ENCODE assay signal across 13 mouse cellular contexts in genomic region chr2:71636590-71636989, GRCm38 (mm10).
DNase-seq lines count a peak whose midpoint lies in the region; ATAC-seq and TF ChIP-seq lines count a peak whose summit lies in the region.
"Had no signal": no experiment of that assay in that cellular context is flagged by ENCODE, and none has a peak within 500 bp of the region (broad histone marks: within the 10 kb centered on the region; RNA-seq: fewer than 3 reads in every experiment).

No protein-coding gene starts in this region.

- peak overlapping the region; percentile 28; the same call in 1 of the 2 replicates for H3K27ac ChIP-seq in layer of hippocampus, adult 2 months
- peak overlapping the region; percentile 62 for H3K27ac ChIP-seq in forebrain, embryonic 15.5 days (replicated peaks)
- 0 out of 2 replicates have a peak overlapping the region, but pooled peaks have one; percentile 15 for H3K27ac ChIP-seq in midbrain, embryonic 12.5 days (replicated peaks)

- no peak overlapping the region for H3K9ac ChIP-seq in forebrain, embryonic 15.5 days (replicated peaks)
- no peak overlapping the region for H3K9ac ChIP-seq in midbrain, embryonic 12.5 days (replicated peaks)

- peak; percentile 74 for ATAC-seq in forebrain, embryonic 15.5 days (replicated peaks)
- ATAC-seq in midbrain, embryonic 12.5 days (ENCODE audit: low FRiP score, low read depth), result peak; percentile 85
- ATAC-seq: lung, postnatal 0 days had no signal

- WGBS in forebrain, embryonic 15.5 days, result 23% methylated on average over 4 of the region's 4 CpGs
- WGBS in midbrain, embryonic 12.5 days, result 38% methylated on average over 4 of the region's 4 CpGs

- no peak overlapping the region for H3K4me2 ChIP-seq in forebrain, embryonic 15.5 days (replicated peaks)
- H3K4me2 ChIP-seq in midbrain, embryonic 12.5 days (replicated peaks), result no peak overlapping the region; the same call in 1 of the 2 replicates

- DNase-seq in layer of hippocampus, adult 2 months (ENCODE audit: low spot score in 2 of 2), result peak in 1 of 2 experiments; percentile 18
- DNase-seq in layer of hippocampus, adult 8-10 months (ENCODE audit: low spot score in 2 of 2), result no peak
- DNase-seq in retina, postnatal 1 day, result peak; percentile 55
- DNase-seq in thymus, adult 18-20 months, result no peak
- no peak for DNase-seq in urinary bladder, adult 18-20 months (ENCODE audit: low spot score in 2 of 2)
- DNase-seq in T-cell, adult 2 months (ENCODE audit: low spot score), result no peak
- DNase-seq: adrenal gland, postnatal 14 days; cerebellum, adult 9-11 months; spleen, adult 18-20 months; thymus, adult 2 months had no signal

- peaks cover 9% of the 10 kb centered on the region; the same call in 1 of the 2 replicates for H3K9me3 ChIP-seq in forebrain, embryonic 15.5 days
- no peaks in the 10 kb centered on the region; the same call in 1 of the 2 replicates for H3K9me3 ChIP-seq in midbrain, embryonic 12.5 days

- no peaks in the 10 kb centered on the region for H3K36me3 ChIP-seq in forebrain, embryonic 15.5 days
- no peaks in the 10 kb centered on the region for H3K36me3 ChIP-seq in midbrain, embryonic 12.5 days

- no peak overlapping the region for H3K4me3 ChIP-seq in layer of hippocampus, adult 2 months
- no peak overlapping the region for H3K4me3 ChIP-seq in forebrain, embryonic 15.5 days
- H3K4me3 ChIP-seq in midbrain, embryonic 12.5 days, result no peak overlapping the region

- H3K4me1 ChIP-seq in forebrain, embryonic 15.5 days, result peaks cover 12% of the 10 kb centered on the region
- H3K4me1 ChIP-seq in midbrain, embryonic 12.5 days, result peaks cover 15% of the 10 kb centered on the region

- H3K27me3 ChIP-seq in forebrain, embryonic 15.5 days, result no peaks in the 10 kb centered on the region
- H3K27me3 ChIP-seq in midbrain, embryonic 12.5 days, result peaks cover 17% of the 10 kb centered on the region

- no peak for TF ChIP-seq CTCF in layer of hippocampus, adult 2 months (conservative IDR thresholded peaks at IDR 0.05)
